Mouse (Mus musculus) thymus, adult 2 months (tissue): ENCODE data around the gene Ccndbp1. TPM values are rescaled to one million over a fixed set of nuclear protein-coding genes. Genes with fewer than 3 reads are reported as not detected.

ENCODE experiments used
- DNase-seq: peaks from one replicate; pipeline ENCODE4 v3.0.0; 2021
- H3K27ac ChIP-seq: fragments of 200-500 bp; 2 replicates; pipeline ENCODE4 v1.5.1; 2012; ENCODE audit warnings: low read length, control low read depth; ENCODE audit not compliant: control insufficient read depth, insufficient read depth
- H3K27me3 ChIP-seq: fragments of 200-500 bp; 2 replicates; pipeline ENCODE4 v1.6.1; 2012; ENCODE audit warnings: mild to moderate bottlenecking, low read length, moderate library complexity, mixed read lengths; ENCODE audit not compliant: control insufficient read depth, insufficient read depth
- H3K36me3 ChIP-seq: fragments of 200-500 bp; 2 replicates; pipeline ENCODE4 v1.6.1; 2012; ENCODE audit warnings: mild to moderate bottlenecking, low read length, moderate library complexity; ENCODE audit not compliant: control insufficient read depth, insufficient read depth
- H3K4me1 ChIP-seq: fragments of 200-500 bp; replicated peaks from 2 replicates; pipeline ENCODE4 v1.6.1; 2012; ENCODE audit warnings: low read length; ENCODE audit not compliant: control insufficient read depth, insufficient read depth
- H3K4me3 ChIP-seq: fragments of 200-500 bp; 2 replicates; pipeline ENCODE4 v1.5.1; 2012; ENCODE audit warnings: mild to moderate bottlenecking, low read length, control low read depth, moderate library complexity; ENCODE audit not compliant: control insufficient read depth, insufficient read depth
- CTCF ChIP-seq: fragments of 200-500 bp; IDR thresholded peaks from 2 replicates; pipeline ENCODE4 v1.5.1; 2012; ENCODE audit warnings: mild to moderate bottlenecking, control low read depth, low read length, moderate library complexity, borderline replicate concordance; ENCODE audit not compliant: control insufficient read depth, poor library complexity, insufficient read depth; ENCODE audit errors: extremely low read depth
- POLR2A ChIP-seq: fragments of 200-500 bp; IDR thresholded peaks from 2 replicates; pipeline ENCODE4 v1.6.1; 2012; ENCODE audit warnings: mild to moderate bottlenecking, low read length, control low read depth, moderate library complexity; ENCODE audit not compliant: control insufficient read depth, poor library complexity, insufficient read depth; ENCODE audit errors: extremely low read depth
- WGBS: fragments of 180-500 bp; shearing (Covaris S2); methylation state at CpG from one replicate; pipeline ENCODE4 v1.1.7; 2018; 5-methylcytosine and 5-hydroxymethylcytosine counted together
- polyA plus RNA-seq: library from polyadenylated mRNA; depleted of rRNA; stranded (reverse); fragments of >200 nt; gene quantifications from 2 replicates; pipeline ENCODE4 v1.2.3, GENCODE M21; 2012; rRNA removed

Ccndbp1 gene
- 51.0 and 54.0 TPM in 2 replicates for polyA plus RNA-seq

- 4% methylated on average over 34 of the region's 34 CpGs for WGBS
- peaks cover 2% of the 10 kb centered on the region; the same call in 1 of the 2 replicates for H3K4me1 ChIP-seq
- H3K4me3 ChIP-seq, result peak within 1 kb of the TSS; percentile 76
- TF ChIP-seq CTCF (no peak), POLR2A (peak; percentile 54; the same call in 1 of the 2 replicates)
- H3K36me3 ChIP-seq, result peaks cover 7% of the 10 kb centered on the region
- peak; percentile 88 for DNase-seq
- no peaks in the 10 kb centered on the region for H3K27me3 ChIP-seq
- peak within 1 kb of the TSS; percentile 15; the same call in 1 of the 2 replicates for H3K27ac ChIP-seq
Observed at GRCm38 (mm10) chr2:121007925-121008663, at the start of gene Ccndbp1. Ccndbp1 (plus strand) TSS chr2:121008403.

GRCm38 (mm10) chr2:120959363-120959762, 48.8 kb upstream of the Ccndbp1 start:
- H3K4me1 ChIP-seq, result no peaks in the 10 kb centered on the region
- no peak for DNase-seq
- H3K36me3 ChIP-seq, result peaks cover 38% of the 10 kb centered on the region
- H3K4me3 ChIP-seq, result no peak overlapping the region
- H3K27ac ChIP-seq, result no peak overlapping the region
- WGBS, result 92% methylated on average over 2 of the region's 2 CpGs
- H3K27me3 ChIP-seq, result no peaks in the 10 kb centered on the region
- TF ChIP-seq POLR2A (no peak), CTCF (no peak)

- no peak for TF ChIP-seq POLR2A
- TF ChIP-seq CTCF, result no peak
- WGBS, result 97% methylated on average over 5 of the region's 5 CpGs
- no peaks in the 10 kb centered on the region for H3K4me1 ChIP-seq
- H3K27me3 ChIP-seq, result no peaks in the 10 kb centered on the region
- no peak overlapping the region for H3K4me3 ChIP-seq
- H3K27ac ChIP-seq, result no peak overlapping the region
- peaks cover 33% of the 10 kb centered on the region for H3K36me3 ChIP-seq
- no peak for DNase-seq
Observed at GRCm38 (mm10) chr2:120959827-120960226, 48.4 kb upstream of the Ccndbp1 start.

DNA sequence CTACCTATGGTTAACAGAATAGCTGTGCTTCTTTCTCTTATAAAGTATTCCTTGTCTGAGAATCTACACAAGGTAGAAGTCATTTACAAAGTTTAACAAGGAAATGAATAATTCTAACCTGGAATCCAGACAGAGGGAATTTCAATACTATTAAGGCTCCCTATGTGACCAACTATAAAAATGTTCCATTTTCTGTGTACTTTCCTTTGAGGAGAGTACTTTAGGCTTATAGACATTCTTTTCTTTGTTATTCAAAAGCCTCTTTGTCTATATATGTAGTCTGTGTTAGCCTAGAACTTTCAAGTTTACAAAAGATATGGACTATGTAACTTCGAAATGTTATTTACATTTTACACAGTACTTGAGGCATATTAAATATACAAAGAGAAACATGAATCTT, 47.9 kb upstream of the Ccndbp1 start:
- Histone ChIP-seq H3K36me3 (peaks cover 30% of the 10 kb centered on the region), H3K27ac (no peak overlapping the region), H3K4me3 (no peak overlapping the region), H3K4me1 (no peaks in the 10 kb centered on the region), H3K27me3 (no peaks in the 10 kb centered on the region)
- WGBS, result 100% methylated on average over 1 of the region's 1 CpGs
- no peak for DNase-seq
- TF ChIP-seq POLR2A, result no peak
- TF ChIP-seq CTCF, result no peak

DNA sequence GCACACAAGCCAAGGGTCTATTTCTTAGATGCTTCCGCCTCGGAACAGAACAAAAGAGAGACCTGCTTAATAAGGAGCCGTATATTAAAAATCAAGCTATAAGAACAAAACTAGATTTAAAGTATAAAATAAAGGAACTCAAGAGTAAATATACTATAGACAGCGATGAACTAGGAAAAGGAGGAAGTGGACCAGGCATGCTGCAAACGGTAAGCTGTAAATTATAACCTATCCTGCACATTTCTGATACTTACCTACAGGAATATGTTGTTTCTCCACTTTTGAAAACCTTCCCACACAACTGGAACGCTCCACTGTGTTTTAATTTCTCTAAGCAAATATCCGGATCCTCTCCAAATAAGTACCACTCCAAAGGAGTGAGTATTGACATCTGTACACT, 45.1 kb upstream of the Ccndbp1 start:
- H3K27ac ChIP-seq, result no peak overlapping the region
- TF ChIP-seq CTCF (no peak), POLR2A (no peak)
- no peaks in the 10 kb centered on the region for H3K4me1 ChIP-seq
- no peak for DNase-seq
- H3K4me3 ChIP-seq, result no peak overlapping the region
- no peaks in the 10 kb centered on the region for H3K27me3 ChIP-seq
- WGBS, result 89% methylated on average over 7 of the region's 7 CpGs
- peaks cover 28% of the 10 kb centered on the region for H3K36me3 ChIP-seq

GRCm38 (mm10) chr2:120965486-120965885, 42.7 kb upstream of the Ccndbp1 start:
- TF ChIP-seq CTCF, result no peak
- no peak for TF ChIP-seq POLR2A
- DNase-seq, result no peak

GRCm38 (mm10) chr2:120970045-120970539, 38.1 kb upstream of the Ccndbp1 start:
- Histone ChIP-seq H3K27me3 (no peaks in the 10 kb centered on the region), H3K4me1 (peaks cover 4% of the 10 kb centered on the region), H3K4me3 (peak overlapping the region; percentile 94), H3K36me3 (no peaks in the 10 kb centered on the region), H3K27ac (0 out of 2 replicates have a peak overlapping the region, but pooled peaks have one; percentile 13)
- DNase-seq, result no peak
- 1% methylated on average over 23 of the region's 23 CpGs for WGBS
- TF ChIP-seq POLR2A (no peak), CTCF (no peak)

More at GRCm38 (mm10) chr2:120965486-120965885, 42.7 kb upstream of the Ccndbp1 start:
- H3K4me3 ChIP-seq, result no peak overlapping the region
- peaks cover 15% of the 10 kb centered on the region; the same call in 1 of the 2 replicates for H3K36me3 ChIP-seq
- WGBS, result 98% methylated on average over 3 of the region's 3 CpGs
- H3K27ac ChIP-seq, result no peak overlapping the region
- no peaks in the 10 kb centered on the region for H3K27me3 ChIP-seq
- peaks cover 2% of the 10 kb centered on the region for H3K4me1 ChIP-seq
